Mouse (Mus musculus) thymus, adult 18-20 months (tissue): Measurements from ENCODE around the gene Gm17324.

Experiments
- DNase-seq, 2 experiments: peaks; one replicate each; pipeline ENCODE4 v3.0.0; 2022; ENCODE audit warnings: mixed read lengths in 2 of 2

Gm17324 gene

DNA sequence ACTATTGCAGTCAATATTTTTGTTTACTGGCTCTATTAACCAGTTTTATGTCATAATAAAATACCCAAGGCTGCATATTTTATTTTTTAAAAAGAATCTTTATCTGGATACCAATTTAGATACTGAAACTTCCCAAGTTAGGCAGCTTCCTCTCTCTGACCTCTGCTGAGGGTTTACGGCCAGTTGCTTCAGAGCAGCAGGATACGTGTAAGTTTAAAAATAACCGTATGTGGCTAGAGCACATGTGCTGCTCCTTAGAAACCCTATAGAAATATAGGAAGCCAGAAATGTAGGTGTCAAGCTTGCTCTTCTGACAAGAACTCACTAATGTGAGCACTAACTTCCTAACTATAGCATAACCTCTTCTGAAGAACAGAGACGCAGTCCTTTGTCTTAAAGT is 14.8 kb upstream of the Gm17324 start:
- no peak for DNase-seq

DNA sequence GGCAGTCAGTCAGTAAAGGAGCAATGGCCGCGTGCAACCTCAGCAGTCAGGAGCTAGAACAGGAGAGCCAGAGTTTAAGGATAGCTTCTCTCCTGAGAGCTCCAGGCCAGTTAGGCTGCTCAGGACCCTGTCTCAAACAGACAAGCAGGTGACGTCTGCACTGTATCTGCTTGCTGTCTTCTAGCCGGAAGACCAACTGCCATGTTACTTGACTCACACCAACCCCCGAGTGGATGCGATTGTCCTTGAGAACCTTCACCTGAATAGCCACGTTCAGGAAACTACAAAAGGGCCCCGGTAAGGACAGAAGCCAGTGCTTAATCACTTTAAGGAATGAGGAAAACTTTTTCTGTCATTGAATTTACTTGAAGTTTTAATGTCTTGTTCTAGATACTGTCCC is 8.4 kb upstream of the Gm17324 start:
- no peak for DNase-seq

DNA sequence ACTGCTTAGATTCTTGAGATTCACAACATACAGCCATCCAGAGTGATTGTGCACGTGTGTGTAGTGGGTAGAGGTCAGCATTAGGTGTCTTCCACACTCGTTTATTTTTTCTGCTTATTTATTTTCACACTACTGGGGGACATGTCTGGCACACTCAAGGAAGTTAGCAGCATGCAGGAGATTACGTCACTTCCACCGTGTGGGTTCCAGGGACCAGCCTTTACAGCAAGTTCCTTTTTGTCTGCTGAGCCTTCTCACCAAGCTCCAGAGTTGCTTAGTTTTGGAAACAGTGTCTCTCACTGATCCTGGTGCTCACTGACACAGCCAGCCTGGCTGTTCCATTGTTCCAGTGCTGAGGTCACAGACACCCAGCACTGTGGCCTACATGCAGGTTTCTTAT is 2.8 kb upstream of the Gm17324 start:
- peak in 1 of 2 experiments; percentile 26 for DNase-seq

- no peak for DNase-seq
Observed at GRCm38 (mm10) chr9:78450404-78450803, 1.8 kb upstream of the Gm17324 start.

GRCm38 (mm10) chr9:78447606-78447972 is 997 bp downstream of the Gm17324 start:
- DNase-seq, result no peak

DNA sequence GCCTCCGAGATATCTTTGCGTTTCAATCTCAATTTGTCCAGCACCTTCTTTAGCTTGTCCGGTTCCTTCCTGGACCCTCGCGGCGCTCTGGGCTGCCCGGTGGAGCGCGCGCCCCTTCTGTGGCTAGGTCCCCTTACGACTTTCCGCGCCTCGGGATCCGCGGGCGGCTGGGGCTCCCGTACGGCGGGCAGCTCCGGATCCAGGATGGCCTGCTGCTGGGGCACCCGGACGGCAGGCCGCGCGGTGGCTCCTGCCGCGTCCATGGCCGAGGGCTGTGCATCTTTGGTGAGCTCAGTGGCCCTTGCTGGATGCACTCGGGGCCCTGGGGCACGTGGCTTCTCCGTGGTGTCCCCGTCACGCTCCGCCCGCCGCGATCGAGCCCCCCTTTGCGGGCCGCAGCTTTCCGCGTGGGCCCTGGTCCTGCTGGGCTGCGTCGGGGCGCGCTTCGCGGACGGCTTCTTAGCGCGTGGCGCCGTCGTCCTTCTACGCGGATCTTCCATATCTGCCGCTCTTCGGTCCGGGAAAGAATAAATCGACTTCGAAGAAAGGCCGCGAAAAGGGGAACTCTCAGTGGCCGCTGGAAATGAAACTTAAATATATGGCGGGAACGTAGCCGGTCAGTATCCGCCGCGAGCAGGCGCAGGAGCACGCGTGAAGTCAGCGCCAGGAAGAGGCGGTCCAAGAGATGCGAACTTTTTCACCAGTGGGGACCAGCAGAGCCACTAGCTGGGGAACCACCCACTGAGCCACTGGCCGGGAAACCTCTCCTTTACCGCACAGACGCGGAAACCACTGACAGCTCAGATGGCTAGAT is 5.8 kb downstream of the Gm17324 start, which contains the start of gene Cgas:
TSS of gene Cgas (minus strand) at position 659 of the 814 bp plus-strand sequence.
- peak; percentile 39 to 43 for DNase-seq

DNA sequence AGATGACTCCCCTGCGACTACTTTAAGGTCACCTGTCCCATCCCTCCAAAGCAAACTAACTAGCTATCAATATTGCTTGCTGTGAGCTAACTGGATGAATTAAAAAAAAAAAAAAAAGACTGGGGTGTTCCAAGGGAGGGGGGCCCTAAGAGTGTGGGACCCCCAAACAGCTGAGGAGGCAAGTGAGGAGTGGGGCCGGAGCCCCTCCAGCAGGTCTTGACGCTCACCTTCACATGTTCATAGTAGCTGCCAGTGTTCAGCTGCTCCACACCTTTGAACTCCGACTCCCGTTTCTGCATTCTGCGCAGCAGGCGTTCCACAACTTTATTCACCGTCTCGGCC is 6.4 kb downstream of the Gm17324 start:
- no peak for DNase-seq

DNA sequence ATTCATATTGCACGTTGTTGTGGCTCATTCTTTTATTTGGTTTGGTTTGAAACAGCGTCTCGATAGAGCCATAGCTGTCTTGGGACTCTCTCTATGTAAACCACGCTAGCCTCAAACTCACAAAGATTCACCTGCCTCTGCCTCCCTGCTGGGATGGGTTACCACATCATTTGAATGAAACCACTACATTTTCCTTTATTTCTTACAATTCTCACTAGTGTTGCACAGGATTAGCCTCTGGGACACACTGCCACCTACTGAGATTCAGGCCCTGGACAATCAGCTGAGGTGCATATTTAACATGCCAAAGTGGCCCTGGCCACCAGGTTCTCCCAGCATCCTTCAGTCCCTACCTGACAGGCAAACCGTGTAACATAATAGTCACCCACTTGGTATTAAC is 9.2 kb downstream of the Gm17324 start:
- no peak for DNase-seq

DNA sequence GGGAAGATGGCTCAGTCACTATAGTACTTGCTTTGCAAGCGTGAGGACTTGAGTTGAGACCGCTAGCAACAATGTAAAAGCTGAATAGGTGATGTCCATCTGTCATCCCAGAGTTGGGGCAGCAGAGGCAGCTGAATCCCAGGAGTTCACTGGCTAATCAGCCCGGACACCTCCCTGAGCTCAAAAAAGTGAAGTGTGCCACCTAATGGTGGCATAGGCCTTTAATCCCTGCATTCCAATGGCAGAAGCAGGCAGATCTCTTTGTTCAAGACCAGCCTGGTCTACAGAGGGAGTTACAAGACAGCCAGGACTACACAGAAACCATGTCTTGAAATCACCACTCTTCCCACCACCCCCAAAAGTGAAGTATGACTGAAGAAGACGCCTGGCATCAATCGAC is 16.1 kb downstream of the Gm17324 start:
- DNase-seq, result no peak

- no peak for DNase-seq
Observed at GRCm38 (mm10) chr9:78430486-78430885, 18.1 kb downstream of the Gm17324 start.

GRCm38 (mm10) chr9:78429551-78429950 is 19.0 kb downstream of the Gm17324 start:
- DNase-seq, result no peak

- no peak for DNase-seq
Observed at GRCm38 (mm10) chr9:78428870-78429432, 19.6 kb downstream of the Gm17324 start.

DNA sequence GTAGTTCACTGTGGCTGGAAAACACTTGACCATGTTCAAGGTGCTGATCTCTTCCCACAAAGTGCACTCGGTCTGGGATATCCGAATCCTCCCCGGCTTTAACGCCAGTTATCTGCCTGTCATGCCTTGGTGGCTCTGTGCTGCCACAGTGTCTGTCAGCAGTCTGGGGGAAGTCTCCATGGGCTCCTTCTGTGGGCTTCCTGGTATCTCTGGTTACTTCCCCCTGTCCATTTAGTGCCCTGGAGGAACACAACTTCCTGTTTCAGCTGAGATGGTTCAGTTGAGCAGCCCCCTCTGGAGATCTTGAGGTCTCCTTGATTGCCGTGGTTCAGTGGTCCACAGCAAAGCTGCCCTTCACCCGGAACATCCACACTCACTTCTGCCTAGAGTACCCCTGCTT is 20.4 kb downstream of the Gm17324 start:
- no peak for DNase-seq

- no peak for DNase-seq
Observed at GRCm38 (mm10) chr9:78427362-78427781, 21.2 kb downstream of the Gm17324 start.

DNA sequence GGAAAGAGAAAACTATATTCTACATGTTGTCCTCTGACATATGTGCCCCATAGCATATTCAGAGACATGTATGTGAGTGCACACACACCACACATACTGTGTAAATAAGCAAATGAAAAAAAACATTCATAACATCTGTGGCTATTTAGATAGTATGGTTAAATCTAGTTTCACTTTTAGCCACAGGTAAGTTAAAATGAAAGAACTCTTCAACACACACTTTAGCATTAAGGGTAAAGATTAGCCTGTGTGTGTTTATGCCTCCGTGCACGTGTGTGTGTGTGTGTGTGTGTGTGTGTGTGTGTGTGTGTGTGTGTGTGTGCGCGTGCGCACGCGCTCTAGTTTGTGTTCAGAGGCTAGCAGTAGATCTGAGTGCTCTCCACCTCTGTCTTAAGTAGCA is 47.0 kb downstream of the Gm17324 start:
- DNase-seq, result no peak

- no peak for DNase-seq
Observed at GRCm38 (mm10) chr9:78400570-78400969, 48.0 kb downstream of the Gm17324 start.
